23 mouse cellular contexts compared by ENCODE assay signal in genomic region chr14:78654939-78655556, GRCm38 (mm10).
"Had no signal": no experiment of that assay in that cellular context is flagged by ENCODE, and none has a peak within 500 bp of the region (broad histone marks: within the 10 kb centered on the region; RNA-seq: fewer than 3 reads in every experiment).

No protein-coding gene starts in this region.

- H3K4me1 ChIP-seq: heart, embryonic 13.5 days; heart, embryonic 15.5 days; hindbrain, embryonic 13.5 days; liver, embryonic 12.5 days had no signal

- H3K9ac ChIP-seq: forebrain, postnatal 0 days; heart, embryonic 13.5 days; heart, embryonic 15.5 days; hindbrain, embryonic 13.5 days; limb, embryonic 13.5 days; limb, embryonic 15.5 days; liver, embryonic 12.5 days; liver, embryonic 14.5 days had no signal

- H3K36me3 ChIP-seq: heart, embryonic 15.5 days; hindbrain, embryonic 13.5 days; limb, embryonic 13.5 days; limb, embryonic 15.5 days; liver, embryonic 12.5 days had no signal

- H3K4me2 ChIP-seq: heart, embryonic 11.5 days; heart, embryonic 13.5 days; heart, embryonic 15.5 days; hindbrain, embryonic 13.5 days; limb, embryonic 13.5 days; limb, embryonic 15.5 days; liver, embryonic 12.5 days had no signal

- DNase-seq: forebrain, postnatal 0 days; gastrocnemius, postnatal 14 days; gastrocnemius, postnatal 36 days; heart, adult 18-20 months; heart, postnatal 14 days; heart, postnatal 36 days; kidney, adult 11 months; kidney, adult 2 months; kidney, adult 9 months; kidney, postnatal 10 days; kidney, postnatal 36 days; layer of hippocampus, postnatal 36 days; left cerebral cortex, postnatal 4 days had no signal

- H3K27ac ChIP-seq: heart, embryonic 13.5 days; heart, embryonic 15.5 days; hindbrain, embryonic 13.5 days; limb, embryonic 13.5 days; limb, embryonic 15.5 days; liver, embryonic 12.5 days; liver, embryonic 14.5 days had no signal

- ATAC-seq: forebrain, postnatal 0 days; hindbrain, embryonic 16.5 days; intestine, embryonic 16.5 days; liver, embryonic 12.5 days had no signal

- H3K9me3 ChIP-seq: heart, embryonic 15.5 days; limb, embryonic 15.5 days; liver, embryonic 12.5 days had no signal

- H3K27me3 ChIP-seq: heart, embryonic 13.5 days; heart, embryonic 15.5 days; hindbrain, embryonic 13.5 days; limb, embryonic 13.5 days; liver, embryonic 12.5 days had no signal

- H3K4me3 ChIP-seq: heart, embryonic 13.5 days; heart, embryonic 15.5 days; hindbrain, embryonic 13.5 days; limb, embryonic 13.5 days; limb, embryonic 15.5 days; liver, embryonic 12.5 days had no signal
